Mouse (Mus musculus) fibroblast of lung, adult 2 months (primary cell): ENCODE data around the gene Tex44.
"Not testable (repeated sequence)": the region's sequence is repeated elsewhere in the genome, so short reads cannot be mapped to it uniquely, and the experiment has no call there.

Experiments used
- DNase-seq: peaks from one replicate; pipeline ENCODE4 v3.0.0-alpha.2; 2011; ENCODE audit warnings: low read depth

Gene Tex44

GRCm38 (mm10) chr1:86447596-86448171 lies 21.6 kb downstream of the Tex44 start:
- peak; percentile 71 for DNase-seq

- DNase-seq, result peak; percentile 74
Observed at GRCm38 (mm10) chr1:86448272-86448671, 22.1 kb downstream of the Tex44 start.

GRCm38 (mm10) chr1:86449966-86450365 lies 23.8 kb downstream of the Tex44 start:
- DNase-seq, result no peak

- DNase-seq, result no peak
Observed at GRCm38 (mm10) chr1:86452713-86453112, 26.6 kb downstream of the Tex44 start.

GRCm38 (mm10) chr1:86456892-86457581 lies 30.9 kb downstream of the Tex44 start:
- DNase-seq, result no peak

GRCm38 (mm10) chr1:86459371-86459770 lies 33.2 kb downstream of the Tex44 start:
- DNase-seq, result no peak

- DNase-seq, result no peak
Observed at GRCm38 (mm10) chr1:86464223-86464874, 38.2 kb downstream of the Tex44 start.

- DNase-seq, result no peak
Observed at GRCm38 (mm10) chr1:86464875-86465224, 38.7 kb downstream of the Tex44 start.

- DNase-seq, result no peak
Observed at GRCm38 (mm10) chr1:86467416-86467815, 41.3 kb downstream of the Tex44 start.

GRCm38 (mm10) chr1:86469876-86470275 lies 43.7 kb downstream of the Tex44 start:
- no peak for DNase-seq

- DNase-seq, result peak; percentile 97
Observed at GRCm38 (mm10) chr1:86470519-86471181, 44.5 kb downstream of the Tex44 start.

GRCm38 (mm10) chr1:86471504-86471961 lies 45.4 kb downstream of the Tex44 start:
- DNase-seq, result not testable (repeated sequence)

- no peak for DNase-seq
Observed at GRCm38 (mm10) chr1:86472197-86472952, 46.2 kb downstream of the Tex44 start.

- no peak for DNase-seq
Observed at GRCm38 (mm10) chr1:86473109-86473760, 47.1 kb downstream of the Tex44 start.
